Mouse (Mus musculus) ES-E14 (cell line): ENCODE data around the gene Pheta1. TPM values are rescaled to one million over a fixed set of nuclear protein-coding genes. Genes with fewer than 3 reads are reported as not detected.

Experiments used
- DNase-seq: peaks from one replicate; pipeline ENCODE4 v3.0.0-alpha.2; 2013; ENCODE audit warnings: low read depth, low spot score
- H3K27ac ChIP-seq: 2 replicates; pipeline ENCODE4 v1.5.1; 2012; ENCODE audit warnings: low read depth, mild to moderate bottlenecking, low read length, moderate library complexity, mixed read lengths; ENCODE audit not compliant: poor library complexity, insufficient read depth, severe bottlenecking
- H3K36me3 ChIP-seq: 2 replicates; pipeline ENCODE4 v1.6.1; 2012; ENCODE audit warnings: mild to moderate bottlenecking, low read length, moderate library complexity, mixed read lengths; ENCODE audit not compliant: control insufficient read depth, poor library complexity, insufficient read depth, severe bottlenecking
- H3K4me1 ChIP-seq, 2 experiments: fragments of 150-350 bp in 1 of 2; sonication (generic) in 1 of 2; 2 replicates each; pipeline ENCODE4 v1.6.1; 2012; ENCODE audit warnings: low read length in 2 of 2, mild to moderate bottlenecking in 1 of 2, mixed read lengths in 1 of 2; ENCODE audit not compliant: control insufficient read depth in 2 of 2, insufficient read depth in 2 of 2, poor library complexity in 1 of 2
- H3K4me3 ChIP-seq, 2 experiments: fragments of 150-350 bp in 1 of 2; sonication (generic) in 1 of 2; 2 replicates each; pipeline ENCODE4 v1.5.1; 2012; ENCODE audit warnings: low read length in 2 of 2, low read depth in 1 of 2, mild to moderate bottlenecking in 1 of 2, mixed read lengths in 1 of 2; ENCODE audit not compliant: insufficient read depth in 1 of 2, poor library complexity in 1 of 2, severe bottlenecking in 1 of 2
- H3K9ac ChIP-seq: 2 replicates; pipeline ENCODE4 v1.6.1; 2012; ENCODE audit warnings: low read depth, mild to moderate bottlenecking, low read length, mixed read lengths; ENCODE audit not compliant: poor library complexity, insufficient read depth, severe bottlenecking
- H3K9me3 ChIP-seq: fragments of 150-350 bp; sonication (generic); 2 replicates; pipeline ENCODE4 v1.6.1; 2012; ENCODE audit warnings: low read depth, mild to moderate bottlenecking, low read length; ENCODE audit not compliant: control insufficient read depth, insufficient read depth
- CHD2 ChIP-seq: IDR thresholded peaks from 2 replicates; pipeline ENCODE4 v1.6.1; 2014; ENCODE audit warnings: mild to moderate bottlenecking, low read depth, low read length, inconsistent platforms
- HCFC1 ChIP-seq: IDR thresholded peaks from 2 replicates; pipeline ENCODE4 v1.6.1; 2012; ENCODE audit warnings: low read length, inconsistent platforms, borderline replicate concordance; ENCODE audit not compliant: insufficient read depth
- MAFK ChIP-seq: IDR thresholded peaks from 2 replicates; pipeline ENCODE4 v1.6.1; 2014; ENCODE audit warnings: mild to moderate bottlenecking, low read depth, low read length, inconsistent platforms; ENCODE audit not compliant: insufficient read depth
- ZC3H11A ChIP-seq: IDR thresholded peaks from 2 replicates; pipeline ENCODE4 v1.6.1; 2012; ENCODE audit warnings: low read depth, mild to moderate bottlenecking, inconsistent platforms, low read length, borderline replicate concordance
- ZNF384 ChIP-seq: IDR thresholded peaks from 2 replicates; pipeline ENCODE4 v1.6.1; 2012; ENCODE audit warnings: low read depth, low read length, inconsistent platforms
- in situ Hi-C, 2 experiments: fragments of 600-800 bp; cut with MboI; formaldehyde crosslinking; loops; one replicate each; pipeline ENCODE4 v1.15.1; 2025; ENCODE audit warnings: low sequenced_read_pairs in 2 of 2, inconsistent platforms in 1 of 2; ENCODE audit not compliant: unreplicated experiment in 2 of 2
- total RNA-seq: library from RNA; depleted of rRNA; stranded (reverse); fragments of 300-350 nt; gene quantifications from 2 replicates; pipeline ENCODE4 v1.2.3, GENCODE M21; 2012; rRNA removed

Gene Pheta1
- total RNA-seq, 1 experiment, result 13.6 TPM

DNA sequence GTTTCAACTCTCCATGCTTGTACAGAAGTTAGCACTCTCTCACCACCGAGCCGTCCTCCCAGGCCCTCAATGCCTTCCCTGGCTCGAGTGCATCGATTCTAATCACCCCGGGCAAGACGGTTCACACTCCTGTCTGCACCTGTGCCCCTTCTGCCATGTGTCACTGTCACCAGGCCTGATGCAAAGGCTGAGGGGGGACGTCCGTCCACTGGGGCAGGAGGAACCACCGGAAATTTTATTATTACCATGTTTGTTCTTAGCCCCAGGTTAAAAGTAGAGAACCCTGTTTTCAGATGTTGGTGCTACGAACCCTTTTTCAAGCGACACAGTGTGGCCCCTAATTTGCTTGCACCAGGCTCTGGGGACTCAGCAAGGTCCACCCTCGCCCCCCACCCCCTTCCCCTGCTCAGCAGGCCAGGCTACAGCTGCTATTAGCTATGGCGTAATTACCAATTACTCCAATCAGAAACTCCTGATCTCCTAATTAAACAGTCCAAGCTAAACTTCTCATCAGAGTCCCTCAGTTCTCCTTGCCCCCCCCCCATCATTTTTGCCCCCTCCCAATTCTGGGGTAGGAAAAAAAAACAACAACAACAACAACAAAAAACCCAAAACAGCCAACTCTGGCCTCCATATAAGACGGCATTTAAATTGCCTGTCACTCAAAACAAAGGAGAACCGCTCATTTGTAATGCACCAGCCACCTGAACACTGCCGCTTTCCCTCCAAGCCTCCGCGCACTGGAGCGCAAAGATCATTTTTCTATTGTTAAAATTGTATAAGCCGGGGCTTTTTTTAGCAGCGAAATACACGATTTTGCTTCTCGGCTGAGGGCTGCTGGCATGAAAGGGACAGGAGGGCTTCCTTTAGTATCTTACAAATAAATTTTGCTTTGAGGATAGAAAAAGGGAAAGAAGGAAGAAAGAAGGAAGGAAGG, 54.3 kb downstream of the Pheta1 start:
- Histone ChIP-seq H3K4me3 (no peak overlapping the region), H3K36me3 (no peaks in the 10 kb centered on the region), H3K9me3 (no peaks in the 10 kb centered on the region), H3K27ac (no peak overlapping the region), H3K9ac (no peak overlapping the region), H3K4me1 (no peaks in the 10 kb centered on the region)
- TF ChIP-seq HCFC1, result no peak
- TF ChIP-seq ZC3H11A, result no peak
- TF ChIP-seq CHD2, result no peak
- no peak for TF ChIP-seq MAFK
- no peak for TF ChIP-seq ZNF384
- DNase-seq, result no peak
- in situ Hi-C loops, result no loop called here

Other genes starting within 250 kb of the Pheta1 start
- 6.0 and 8.3 TPM in 2 replicates for gene Acad12, start 230.0 kb upstream of the Pheta1 start, total RNA-seq
- 14.0 and 24.4 TPM in 2 replicates for gene Acad10, start 188.5 kb upstream of the Pheta1 start, total RNA-seq
- 24.2 and 31.8 TPM in 2 replicates for gene Brap, start 188.4 kb upstream of the Pheta1 start, total RNA-seq
- gene Atxn2, start 137.6 kb upstream of the Pheta1 start, total RNA-seq, result 45.2 and 58.0 TPM in 2 replicates
- gene Sh2b3, start 11.3 kb upstream of the Pheta1 start, total RNA-seq, result 9.1 and 10.5 TPM in 2 replicates
- 1.8 and 2.9 TPM in 2 replicates for gene Cux2, start 201.1 kb downstream of the Pheta1 start, total RNA-seq